ENCODE assay signal across 9 mouse cellular contexts in the genomic region with DNA sequence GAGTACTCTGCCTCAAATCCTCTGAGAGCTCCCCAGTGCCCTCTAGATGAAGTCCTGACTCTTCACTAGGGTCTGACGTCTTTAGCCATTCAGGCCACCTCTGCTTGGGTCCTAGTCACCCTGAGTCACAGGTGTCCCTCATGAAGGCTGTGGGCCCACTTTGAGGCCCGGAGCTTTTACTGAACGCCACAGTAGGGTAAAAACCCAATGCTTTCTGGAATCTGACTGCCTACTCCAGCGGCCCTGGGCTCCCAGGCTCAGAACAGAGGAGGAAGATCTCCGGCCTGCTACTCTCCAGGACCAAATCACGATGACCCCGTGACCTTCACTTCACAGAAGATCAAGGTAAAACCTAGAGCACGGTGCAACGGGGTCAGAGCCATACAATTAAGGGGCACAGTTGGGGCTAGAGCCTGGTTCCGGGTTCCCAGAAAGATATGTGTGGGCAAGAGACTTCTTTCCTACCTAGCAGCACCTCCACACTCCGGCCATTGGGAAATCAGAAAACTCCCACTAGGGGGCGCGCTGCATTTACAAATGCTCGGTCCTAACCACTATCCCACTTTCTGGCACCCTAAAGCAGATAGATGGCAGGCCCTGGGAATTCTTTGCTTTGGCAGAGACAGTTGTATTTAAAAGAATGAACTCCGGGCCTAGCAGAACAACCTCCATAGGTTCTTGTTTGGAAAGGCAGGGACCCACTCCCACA. TPM values are rescaled to one million over a fixed set of nuclear protein-coding genes. Genes with fewer than 3 reads are reported as not detected.
DNase-seq lines count a peak whose midpoint lies in the region; ATAC-seq and TF ChIP-seq lines count a peak whose summit lies in the region.
"Had no signal": no experiment of that assay in that cellular context is flagged by ENCODE, and none has a peak within 500 bp of the region (broad histone marks: within the 10 kb centered on the region; RNA-seq: fewer than 3 reads in every experiment).

No protein-coding gene starts in this region.

- H3K36me3 ChIP-seq in hindbrain, embryonic 16.5 days (ENCODE audit: control insufficient read depth, insufficient read depth, low read length): no peaks in the 10 kb centered on the region
- H3K36me3 ChIP-seq: lung, embryonic 15.5 days had no signal

- TF ChIP-seq CTCF in gastrocnemius, adult 2 months (IDR thresholded peaks at IDR 0.05): peak; percentile 93

- H3K4me3 ChIP-seq in gastrocnemius, adult 2 months: no peak overlapping the region
- H3K4me3 ChIP-seq in hindbrain, embryonic 16.5 days (ENCODE audit: low read length): no peak overlapping the region
- H3K4me3 ChIP-seq: lung, embryonic 15.5 days had no signal

- ATAC-seq in hindbrain, embryonic 16.5 days: peak; percentile 92

- 33% methylated on average over 15 of the region's 15 CpGs for WGBS in hindbrain, embryonic 16.5 days

- intact Hi-C loops in gastrocnemius, adult 2 months (cut with DNase I): loop anchor here (1.0 to 10.0 kb wide), 4 partner anchors 47 to 419 kb away; no protein-coding TSS in a partner anchor

- H3K27me3 ChIP-seq in hindbrain, embryonic 16.5 days (replicated peaks; ENCODE audit: control insufficient read depth, insufficient read depth, low read length): no peaks in the 10 kb centered on the region
- H3K27me3 ChIP-seq: lung, embryonic 15.5 days had no signal

- no peak overlapping the region for H3K4me2 ChIP-seq in hindbrain, embryonic 16.5 days (ENCODE audit: low read length)
- H3K4me2 ChIP-seq: lung, embryonic 15.5 days had no signal

- H3K9ac ChIP-seq in hindbrain, embryonic 16.5 days (ENCODE audit: low read depth, low read length): no peak overlapping the region
- H3K9ac ChIP-seq: lung, embryonic 15.5 days had no signal

- H3K27ac ChIP-seq in gastrocnemius, adult 2 months: no peak overlapping the region
- H3K27ac ChIP-seq in hindbrain, embryonic 16.5 days (ENCODE audit: low read depth, low read length): no peak overlapping the region
- H3K27ac ChIP-seq: lung, embryonic 15.5 days had no signal

- no peaks in the 10 kb centered on the region for H3K4me1 ChIP-seq in hindbrain, embryonic 16.5 days (ENCODE audit: control insufficient read depth, insufficient read depth, low read depth, low read length)
- H3K4me1 ChIP-seq: lung, embryonic 15.5 days had no signal

- no peaks in the 10 kb centered on the region for H3K9me3 ChIP-seq in hindbrain, embryonic 16.5 days (ENCODE audit: control insufficient read depth, low read length)
- H3K9me3 ChIP-seq: lung, embryonic 15.5 days had no signal

- peak; percentile 53 for DNase-seq in T-cell, adult 2 months (ENCODE audit: low spot score)
- DNase-seq in cerebellum, postnatal 10 days: peak; percentile 94 to 97
- DNase-seq in gastrocnemius, adult 2 months: peak; percentile 85
- DNase-seq in layer of hippocampus, postnatal 36 days: peak; percentile 81
- peak; percentile 73 to 85 for DNase-seq in lung, postnatal 4 days
- peak; percentile 90 for DNase-seq in right cerebral cortex, adult 2 months (ENCODE audit: low spot score in 2 of 2)
- peak; percentile 70 for DNase-seq in urinary bladder, adult 2 months (ENCODE audit: low spot score)

RNA-seq across cellular contexts. Expression of gene Bean1, which starts 24.1 kb away (rescaled TPM):
- total RNA-seq in gastrocnemius, adult 2 months (2021): under 1 TPM; 0.08 to 0.39 TPM
- 7.8 and 8.8 TPM in 2 replicates for polyA plus RNA-seq in hindbrain, embryonic 16.5 days (2015; fragmentation: Nextera tagmentation; extraction: Ambion mirVana)
- 1 to 10 TPM; 5.7 to 5.8 TPM for total RNA-seq in layer of hippocampus, postnatal 36 days (2021)
- 10.9 and 12.0 TPM in 2 replicates for polyA plus RNA-seq in urinary bladder, adult 2 months (2012; rRNA removed)

RNA-seq across cellular contexts. Expression of gene Cdh5, which starts 44.7 kb away (rescaled TPM):
- 10 to 100 TPM; 36.4 to 46.9 TPM for total RNA-seq in gastrocnemius, adult 2 months (2021)
- polyA plus RNA-seq in hindbrain, embryonic 16.5 days (2015; fragmentation: Nextera tagmentation; extraction: Ambion mirVana): 11.2 and 15.0 TPM in 2 replicates
- total RNA-seq in layer of hippocampus, postnatal 36 days (2021): 1 to 10 TPM; 8.5 to 9.1 TPM
- 15.9 and 29.1 TPM in 2 replicates for polyA plus RNA-seq in urinary bladder, adult 2 months (2012; rRNA removed)

Comparison
In these comparisons a context has a peak if more than half of its experiments do, and no peak if none do; other contexts are left out.
1. RNA of gene Bean1, which starts 24.1 kb away (total RNA-seq): 5.7 to 5.8 TPM in layer of hippocampus, postnatal 36 days; 0.08 to 0.39 TPM in gastrocnemius, adult 2 months; every median in the first group is over 4 times any median in the second.
2. Peak in every context shown above with its lines, with median percentiles within 50 percentile points of each other: DNase-seq.